Mouse (Mus musculus) urinary bladder, adult 2 months (tissue): ENCODE results near the gene Ccdc187. TPM values are rescaled to one million over a fixed set of nuclear protein-coding genes. Genes with fewer than 3 reads are reported as not detected.

Experiments
- DNase-seq: peaks from one replicate; pipeline ENCODE4 v3.0.0; 2022; ENCODE audit warnings: low spot score
- polyA plus RNA-seq: library from polyadenylated mRNA; depleted of rRNA; stranded (reverse); fragments of >200 nt; gene quantifications from 2 replicates; pipeline ENCODE4 v1.2.3, GENCODE M21; 2012; rRNA removed

Gene Ccdc187
- polyA plus RNA-seq, 1 experiment, result 1.0 TPM

DNA sequence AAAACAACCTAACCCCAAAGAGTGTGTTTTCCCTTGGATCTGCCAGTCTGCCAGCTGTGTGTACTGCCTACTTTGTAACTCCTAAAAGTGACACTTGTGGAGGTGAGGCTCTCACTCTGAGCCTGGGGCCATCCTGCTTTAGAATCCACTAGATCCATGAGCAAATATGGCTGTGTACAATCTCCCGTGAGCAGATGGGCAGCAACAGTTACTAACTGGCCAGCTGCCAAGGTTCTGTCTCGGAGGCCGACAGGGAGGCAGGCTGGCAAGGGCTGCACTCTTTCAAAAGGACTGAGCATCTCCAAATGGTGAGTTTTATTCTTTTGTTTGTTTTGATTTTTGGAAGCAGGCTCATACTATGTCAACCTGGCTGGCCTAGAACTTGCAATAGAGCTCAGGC, 79.8 kb downstream of the Ccdc187 start:
- no peak for DNase-seq

DNA sequence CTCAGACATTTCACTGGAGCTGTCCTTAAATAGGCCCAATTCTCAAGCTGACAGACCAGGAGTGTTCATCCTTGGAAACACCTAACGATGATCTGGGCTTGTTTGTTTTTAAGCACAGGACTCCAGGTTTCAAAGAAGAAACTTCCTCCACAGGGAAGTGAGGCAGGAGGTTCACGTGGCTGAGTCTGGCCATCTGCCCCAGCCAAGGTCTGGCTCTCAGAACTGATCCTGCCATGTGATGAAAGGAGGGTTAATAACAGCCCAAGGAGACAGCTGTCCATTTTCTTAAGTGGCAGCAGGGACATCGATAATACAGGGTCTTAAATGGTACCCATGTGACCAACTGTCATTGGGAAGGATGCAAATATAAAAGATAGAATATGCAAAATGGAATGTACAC, 84.8 kb downstream of the Ccdc187 start:
- DNase-seq, result no peak

DNA sequence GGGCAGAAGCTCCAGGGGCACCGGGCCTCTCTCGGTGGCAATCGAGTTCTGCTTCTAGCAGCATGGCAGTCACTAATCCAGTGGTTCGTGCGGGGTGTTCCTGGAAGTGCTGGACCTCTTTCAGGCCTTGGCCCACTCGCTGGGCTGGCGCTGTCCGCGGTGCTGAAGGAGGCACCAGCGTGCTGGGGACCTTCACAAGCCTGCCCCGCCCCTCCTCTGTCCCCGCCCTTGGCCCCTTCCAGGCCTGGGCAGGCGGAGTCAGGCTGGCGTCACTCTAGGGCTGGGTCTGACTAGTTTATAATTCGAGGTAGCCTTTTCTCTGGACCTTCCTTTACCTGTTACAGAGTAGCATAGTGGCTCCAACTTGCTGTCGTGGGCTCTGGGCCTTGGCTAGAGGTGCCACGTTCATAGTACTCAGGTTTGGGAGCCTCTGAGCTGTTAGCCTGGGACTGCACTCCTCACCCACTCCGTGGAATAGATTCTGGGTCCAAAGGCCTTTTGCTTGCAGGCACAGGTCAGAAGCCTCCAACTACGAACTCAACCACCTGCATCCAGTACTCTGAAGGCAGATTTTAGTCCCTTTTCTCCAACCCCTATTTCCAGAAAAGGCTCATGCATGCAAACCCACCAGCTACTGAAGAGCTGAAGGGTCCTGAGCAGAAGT, 86.1 kb downstream of the Ccdc187 start, which contains the start of gene Lhx3:
Lhx3 (minus strand) TSS at position 164 of the 664 bp plus-strand sequence.
- DNase-seq, result peak; percentile 70

DNA sequence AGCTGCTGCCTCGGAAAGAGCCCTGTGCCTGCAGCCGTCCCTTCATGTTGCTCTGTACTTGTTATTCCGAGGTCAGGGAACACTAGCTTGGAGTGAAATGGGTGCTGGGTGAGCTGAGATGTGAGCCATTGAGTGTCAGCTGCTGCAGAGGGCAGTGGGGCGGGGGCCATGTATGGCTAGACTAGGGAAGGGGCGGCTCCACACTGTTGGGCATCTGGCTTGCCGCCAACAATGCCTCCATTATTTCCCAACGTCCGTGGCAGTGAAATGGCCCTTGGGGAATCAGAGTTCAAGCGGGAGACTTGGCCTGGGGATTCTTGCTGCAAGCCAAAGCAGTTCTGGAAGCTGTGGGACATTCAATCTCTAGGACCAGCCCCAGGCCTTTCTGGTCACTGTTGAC, 86.8 kb downstream of the Ccdc187 start:
- no peak for DNase-seq

DNA sequence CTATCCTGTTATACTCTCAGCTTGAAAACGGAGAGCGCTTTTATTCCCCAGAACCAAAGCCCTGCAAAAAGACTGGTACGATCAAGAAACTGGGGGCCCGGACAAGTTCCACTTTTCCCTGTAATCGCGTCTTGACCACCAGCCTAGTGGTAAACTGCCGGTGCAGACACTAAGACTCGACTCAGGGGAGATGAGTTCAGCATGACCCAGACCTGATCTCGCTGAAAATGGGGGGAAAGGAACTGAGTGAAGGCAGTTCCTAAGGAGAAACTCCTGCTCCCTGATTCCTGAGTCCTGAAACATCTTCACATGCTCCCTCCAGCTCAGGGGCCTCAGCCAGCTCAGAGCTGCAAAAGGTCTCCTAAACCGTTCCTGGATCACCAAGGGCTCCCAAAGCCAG, 88.6 kb downstream of the Ccdc187 start:
- DNase-seq, result no peak

DNA sequence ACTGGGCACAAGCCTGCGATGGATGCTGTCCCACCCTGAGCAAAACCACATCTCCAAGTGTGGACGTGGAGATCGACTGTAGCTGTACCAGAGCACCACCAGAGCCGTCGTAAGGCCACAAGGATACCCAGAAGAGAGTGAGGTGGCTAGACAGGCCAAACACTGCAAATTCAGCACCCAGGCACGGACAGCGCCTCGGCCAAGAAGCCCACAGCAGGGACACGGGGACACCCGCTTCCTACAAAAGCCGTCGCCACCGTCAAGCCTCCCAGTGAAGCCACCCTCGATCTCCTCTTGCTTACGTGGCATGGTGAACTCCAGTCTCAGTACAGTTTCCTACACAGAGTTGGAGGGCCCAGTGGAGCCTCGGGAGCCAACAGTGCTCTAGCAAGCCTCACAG, 89.2 kb downstream of the Ccdc187 start:
- no peak for DNase-seq

DNA sequence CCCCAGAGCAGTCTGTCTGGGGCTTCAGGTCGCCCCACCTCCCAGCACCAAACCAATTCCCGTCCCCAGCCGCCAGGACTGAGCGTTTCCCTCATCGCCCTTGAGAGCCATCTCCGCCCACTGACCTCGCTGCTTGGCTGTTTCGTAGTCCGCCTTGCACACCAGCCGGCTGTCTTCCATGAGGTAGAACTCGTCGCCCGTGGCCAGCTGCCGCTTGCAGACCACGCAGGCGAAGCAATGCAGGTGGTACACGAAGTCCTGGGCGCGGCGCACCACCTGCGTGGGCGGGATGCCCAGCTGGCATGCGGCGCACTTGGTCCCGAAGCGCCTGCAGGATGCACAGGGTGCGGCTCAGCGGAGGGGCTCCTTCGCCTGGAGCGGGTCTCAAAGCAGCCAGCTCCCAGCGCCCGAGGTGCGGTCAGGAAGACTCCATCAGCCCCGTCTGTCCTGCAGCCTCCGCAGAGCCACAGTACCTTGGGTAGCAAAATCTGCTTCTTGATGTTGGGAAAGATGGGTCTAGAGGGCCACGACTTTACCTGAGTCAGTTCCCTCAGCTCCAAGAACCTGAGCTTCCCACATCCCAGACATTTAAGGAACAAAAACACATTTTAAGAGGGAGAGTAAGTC, 91.4 kb downstream of the Ccdc187 start:
- DNase-seq, result no peak

DNA sequence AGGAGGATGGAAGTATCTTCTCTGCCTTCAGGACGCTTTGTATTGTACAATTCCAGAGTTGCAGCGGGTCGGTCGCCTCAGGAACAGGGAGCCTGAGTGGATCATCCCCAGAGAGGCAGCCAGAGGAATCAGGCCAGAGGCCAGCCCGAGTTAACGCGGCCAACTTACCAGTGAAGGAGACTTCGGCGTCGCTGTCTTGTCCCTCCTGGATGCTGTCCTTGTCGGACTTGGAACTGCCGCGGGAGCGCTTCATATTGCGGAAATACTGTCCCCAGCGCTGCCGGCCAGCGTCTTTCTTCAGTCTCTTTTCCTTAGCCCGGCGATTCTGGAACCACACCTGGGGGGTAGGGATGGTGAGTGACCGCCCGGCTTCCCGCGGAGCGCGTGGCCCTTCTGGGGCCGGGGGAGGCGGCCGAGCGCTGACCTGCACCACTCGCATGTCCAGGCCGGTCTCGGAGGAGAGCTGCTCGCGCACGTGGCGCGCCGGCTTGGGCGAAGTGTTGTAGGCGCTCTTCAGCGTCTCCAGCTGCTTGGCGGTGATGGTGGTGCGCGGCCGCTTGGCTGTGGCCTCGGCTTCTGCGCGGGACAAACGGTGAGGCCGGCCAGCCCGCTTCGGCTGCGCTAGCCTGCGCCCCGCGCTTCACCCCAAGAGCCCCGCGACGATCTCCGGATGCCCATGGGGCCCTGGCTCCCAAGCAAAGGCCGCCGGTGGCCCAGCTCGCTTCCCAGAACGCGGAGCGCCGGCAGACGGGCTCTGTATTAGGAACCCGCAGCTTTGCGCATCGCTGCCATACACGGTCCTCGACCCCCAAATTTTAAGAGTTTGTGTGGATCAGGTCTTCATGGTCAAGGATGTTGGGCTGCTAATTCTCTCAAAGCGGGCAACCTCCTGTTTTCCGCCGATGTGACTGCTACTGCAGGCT, 92.2 kb downstream of the Ccdc187 start:
- no peak for DNase-seq

DNA sequence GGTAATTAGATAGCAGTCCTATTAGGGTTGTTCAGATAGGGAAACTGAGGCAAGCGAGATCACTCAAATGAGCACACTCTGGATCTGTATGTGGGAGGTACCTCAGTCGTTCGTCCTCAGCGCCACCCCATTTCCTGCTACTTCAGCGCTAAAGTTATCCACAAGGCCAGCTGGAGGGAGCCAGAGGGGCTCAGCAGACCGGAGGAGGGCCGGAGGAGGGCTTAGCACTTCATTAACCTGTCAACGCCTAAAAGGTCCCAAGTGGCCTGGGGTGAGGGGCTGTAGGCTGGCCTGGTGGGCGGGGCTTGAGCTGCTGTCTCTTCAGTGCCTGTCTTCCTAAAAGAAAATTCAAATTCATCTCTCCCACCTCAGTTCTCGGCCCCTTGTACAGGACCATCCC, 95.9 kb downstream of the Ccdc187 start:
- no peak for DNase-seq

DNA sequence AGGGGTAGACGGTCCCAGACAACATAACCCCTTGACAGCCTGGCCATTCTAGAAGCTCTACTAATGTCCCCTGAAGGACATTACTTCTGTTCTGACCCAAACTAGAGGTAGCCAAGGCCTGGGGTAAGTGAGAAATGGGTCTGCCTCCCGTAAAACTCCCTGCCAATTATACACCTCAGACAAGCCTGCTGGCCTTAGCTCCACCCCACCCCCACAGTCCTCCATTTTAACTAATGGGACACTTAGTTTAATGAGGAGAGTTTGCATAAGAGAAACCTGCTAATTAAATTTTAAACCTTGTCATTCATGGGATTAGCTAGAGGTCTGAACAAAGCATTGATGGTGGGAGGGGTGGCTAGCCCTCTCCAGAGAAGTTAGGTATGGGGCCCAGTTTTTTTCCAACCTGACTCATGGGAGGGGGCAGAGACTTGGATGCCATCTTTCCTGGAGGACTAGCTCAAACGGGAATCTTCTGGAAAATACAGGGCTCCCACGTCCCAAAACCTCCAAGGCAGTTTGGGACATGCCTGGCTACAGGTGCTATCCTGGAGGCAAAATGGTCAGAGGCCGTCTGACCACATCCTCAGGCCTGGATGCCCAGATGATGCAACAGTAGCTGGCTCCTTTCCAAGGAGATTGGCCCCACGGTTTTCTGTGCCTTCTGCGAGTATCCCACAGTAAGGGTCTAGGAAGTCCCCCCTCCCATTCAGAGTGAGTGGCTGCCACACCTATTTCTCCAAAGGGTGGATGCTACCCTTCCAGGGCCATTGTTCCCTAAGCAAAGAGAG, 99.6 kb downstream of the Ccdc187 start:
- DNase-seq, result no peak

Other genes with a start within 250 kb of the Ccdc187 start
- 43.2 and 60.5 TPM in 2 replicates for gene Nacc2, start 171.3 kb downstream of the Ccdc187 start, polyA plus RNA-seq
- gene Lhx3, start 86.3 kb downstream of the Ccdc187 start, polyA plus RNA-seq, result 0.03 TPM in 1 of 2 replicates, not detected in the other
- gene Qsox2, start 57.0 kb downstream of the Ccdc187 start, polyA plus RNA-seq, result 19.1 and 20.6 TPM in 2 replicates
- 17.1 and 20.7 TPM in 2 replicates for gene Gpsm1, start 21.0 kb upstream of the Ccdc187 start, polyA plus RNA-seq
- 18.0 and 18.9 TPM in 2 replicates for gene Dnlz, start 57.6 kb upstream of the Ccdc187 start, polyA plus RNA-seq
- gene Card9, start 66.4 kb upstream of the Ccdc187 start, polyA plus RNA-seq, result 4.9 TPM in 2 replicates
- gene Snapc4, start 86.1 kb upstream of the Ccdc187 start, polyA plus RNA-seq, result 30.7 and 32.0 TPM in 2 replicates
- gene Entr1, start 94.8 kb upstream of the Ccdc187 start, polyA plus RNA-seq, result 115 and 140 TPM in 2 replicates
- 57.3 and 69.9 TPM in 2 replicates for gene Pmpca, start 94.8 kb upstream of the Ccdc187 start, polyA plus RNA-seq
- gene Inpp5e, start 114.6 kb upstream of the Ccdc187 start, polyA plus RNA-seq, result 22.2 and 28.0 TPM in 2 replicates
- 41.7 and 46.3 TPM in 2 replicates for gene Sec16a, start 150.7 kb upstream of the Ccdc187 start, polyA plus RNA-seq
- 21.4 and 33.4 TPM in 2 replicates for gene Notch1, start 222.1 kb upstream of the Ccdc187 start, polyA plus RNA-seq